Mouse (Mus musculus) midbrain, embryonic 16.5 days (tissue): ENCODE measurements at regions not wholly inside any gene's neighbourhood (a gene's known extent, or its start where the extent isn't known, plus 50 kb on each side); places are given as distances from the start of the nearest gene placed in this dataset.
"Not testable (repeated sequence)": the region's sequence is repeated elsewhere in the genome, so short reads cannot be mapped to it uniquely, and the experiment has no call there.

ENCODE experiments used
- ATAC-seq: fragments of 200-750 bp; cut with Nextera tagmentation; 2 replicates; pipeline ENCODE4 v1.8.0; 2017; ENCODE audit warnings: moderate TSS enrichment
- H3K27ac ChIP-seq: fragments of 300-500 bp; sonication (generic); 2 replicates; pipeline ENCODE4 v1.5.1; 2014; ENCODE audit warnings: mild to moderate bottlenecking, low read length, mixed read lengths
- H3K27me3 ChIP-seq: fragments of 300-500 bp; sonication (generic); 2 replicates; pipeline ENCODE4 v1.6.1; 2014; ENCODE audit warnings: low read depth, low read length, mixed read lengths; ENCODE audit not compliant: control insufficient read depth, insufficient read depth
- H3K36me3 ChIP-seq: fragments of 300-500 bp; sonication (generic); 2 replicates; pipeline ENCODE4 v1.6.1; 2014; ENCODE audit warnings: mild to moderate bottlenecking, low read length, moderate library complexity, mixed read lengths; ENCODE audit not compliant: control insufficient read depth, insufficient read depth
- H3K4me1 ChIP-seq: fragments of 300-500 bp; sonication (generic); 2 replicates; pipeline ENCODE4 v1.6.1; 2014; ENCODE audit warnings: mild to moderate bottlenecking, low read length, mixed read lengths; ENCODE audit not compliant: control insufficient read depth, insufficient read depth
- H3K4me2 ChIP-seq: fragments of 300-500 bp; sonication (generic); 2 replicates; pipeline ENCODE4 v1.6.1; 2014; ENCODE audit warnings: mild to moderate bottlenecking, low read length, mixed read lengths
- H3K4me3 ChIP-seq: fragments of 300-500 bp; sonication (generic); 2 replicates; pipeline ENCODE4 v1.5.1; 2014; ENCODE audit warnings: low read depth, mild to moderate bottlenecking, low read length, moderate library complexity, mixed read lengths
- H3K9ac ChIP-seq: fragments of 300-500 bp; sonication (generic); 2 replicates; pipeline ENCODE4 v1.6.1; 2014; ENCODE audit warnings: low read depth, low read length, mixed read lengths
- H3K9me3 ChIP-seq: fragments of 300-500 bp; sonication (generic); replicated peaks from 2 replicates; pipeline ENCODE4 v1.6.1; 2014; ENCODE audit warnings: mild to moderate bottlenecking, low read length, mixed read lengths; ENCODE audit not compliant: control insufficient read depth, poor library complexity, severe bottlenecking
- WGBS: fragments of 180-500 bp; shearing (Covaris S2); extraction: QIAGEN DNeasy Blood & Tissue Kit; methylation state at CpG from one replicate; pipeline ENCODE4 v1.1.7; 2014; 5-methylcytosine and 5-hydroxymethylcytosine counted together

- WGBS, result 96% methylated on average over 14 of the region's 14 CpGs
These were observed 156.1 kb downstream of the Akr1d1 start for GRCm38 (mm10) chr6:37686094-37686493.

GRCm38 (mm10) chr6:37688866-37689617 is 159.1 kb downstream of the Akr1d1 start:
- H3K4me3 ChIP-seq, result no peak overlapping the region

More at GRCm38 (mm10) chr6:37686094-37686493, 156.1 kb downstream of the Akr1d1 start:
- peaks cover 3% of the 10 kb centered on the region; the same call in 1 of the 2 replicates for H3K9me3 ChIP-seq
- no peaks in the 10 kb centered on the region for H3K27me3 ChIP-seq
- H3K27ac ChIP-seq, result no peak overlapping the region
- no peak overlapping the region for H3K4me2 ChIP-seq
- H3K4me3 ChIP-seq, result no peak overlapping the region
- H3K9ac ChIP-seq, result no peak overlapping the region
- H3K4me1 ChIP-seq, result no peaks in the 10 kb centered on the region
- H3K36me3 ChIP-seq, result no peaks in the 10 kb centered on the region
- no peak for ATAC-seq

GRCm38 (mm10) chr6:37689696-37690095 is 159.7 kb downstream of the Akr1d1 start:
- ATAC-seq, result no peak
- no peak overlapping the region for H3K27ac ChIP-seq

More at GRCm38 (mm10) chr6:37688866-37689617, 159.1 kb downstream of the Akr1d1 start:
- Histone ChIP-seq H3K4me1 (no peaks in the 10 kb centered on the region), H3K9ac (no peak overlapping the region), H3K4me2 (no peak overlapping the region), H3K9me3 (peaks cover 3% of the 10 kb centered on the region; the same call in 1 of the 2 replicates), H3K27ac (no peak overlapping the region), H3K27me3 (no peaks in the 10 kb centered on the region), H3K36me3 (no peaks in the 10 kb centered on the region)
- 41% methylated on average over 1 of the region's 1 CpGs for WGBS
- ATAC-seq, result no peak

GRCm38 (mm10) chr6:37691976-37692644 is 162.1 kb downstream of the Akr1d1 start:
- Histone ChIP-seq H3K9me3 (peaks cover under 1% of the 10 kb centered on the region; the same call in 1 of the 2 replicates), H3K4me1 (no peaks in the 10 kb centered on the region), H3K4me2 (no peak overlapping the region), H3K36me3 (no peaks in the 10 kb centered on the region), H3K27me3 (no peaks in the 10 kb centered on the region), H3K9ac (no peak overlapping the region), H3K4me3 (no peak overlapping the region), H3K27ac (no peak overlapping the region)
- WGBS, result 91% methylated on average over 7 of the region's 7 CpGs
- no peak for ATAC-seq

More at GRCm38 (mm10) chr6:37689696-37690095, 159.7 kb downstream of the Akr1d1 start:
- no peaks in the 10 kb centered on the region for H3K36me3 ChIP-seq
- no peaks in the 10 kb centered on the region for H3K4me1 ChIP-seq
- H3K27me3 ChIP-seq, result no peaks in the 10 kb centered on the region
- no peak overlapping the region for H3K4me2 ChIP-seq
- peaks cover 3% of the 10 kb centered on the region; the same call in 1 of the 2 replicates for H3K9me3 ChIP-seq
- no peak overlapping the region for H3K4me3 ChIP-seq
- H3K9ac ChIP-seq, result no peak overlapping the region

GRCm38 (mm10) chr6:37692758-37693157 is 162.8 kb downstream of the Akr1d1 start:
- Histone ChIP-seq H3K27me3 (no peaks in the 10 kb centered on the region), H3K9ac (no peak overlapping the region), H3K9me3 (no peaks in the 10 kb centered on the region; the same call in 1 of the 2 replicates), H3K4me2 (no peak overlapping the region), H3K27ac (no peak overlapping the region), H3K36me3 (no peaks in the 10 kb centered on the region), H3K4me3 (no peak overlapping the region), H3K4me1 (no peaks in the 10 kb centered on the region)
- no peak for ATAC-seq
- WGBS, result 74% methylated on average over 2 of the region's 2 CpGs

GRCm38 (mm10) chr6:37696074-37696473 is 166.1 kb downstream of the Akr1d1 start:
- Histone ChIP-seq H3K36me3 (no peaks in the 10 kb centered on the region), H3K27me3 (no peaks in the 10 kb centered on the region), H3K9me3 (no peaks in the 10 kb centered on the region), H3K4me1 (no peaks in the 10 kb centered on the region), H3K27ac (no peak overlapping the region), H3K4me3 (no peak overlapping the region), H3K9ac (no peak overlapping the region), H3K4me2 (no peak overlapping the region)
- ATAC-seq, result no peak

DNA sequence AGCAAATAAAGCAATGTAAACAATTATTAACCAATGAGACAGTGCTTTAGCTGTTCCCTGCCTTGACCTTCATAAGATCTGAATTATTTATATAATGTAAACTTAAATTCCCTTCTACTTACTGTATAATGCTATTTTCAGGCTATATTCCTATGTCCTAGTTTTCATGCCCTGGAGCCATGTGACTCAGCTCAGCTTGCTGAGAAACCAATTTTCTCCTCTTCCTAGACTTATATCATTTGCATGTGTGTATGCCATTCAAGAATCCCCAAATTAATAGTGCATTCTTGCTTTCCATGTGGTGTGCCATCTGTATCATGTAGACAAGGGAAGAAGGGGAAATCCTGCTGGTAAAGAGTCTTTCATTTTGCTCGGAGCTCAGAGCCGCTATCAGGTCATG is 166.7 kb upstream of the Trim24 start:
- 88% methylated on average over 2 of the region's 2 CpGs for WGBS
- Histone ChIP-seq H3K27ac (no peak overlapping the region), H3K4me2 (no peak overlapping the region), H3K4me1 (no peaks in the 10 kb centered on the region), H3K27me3 (no peaks in the 10 kb centered on the region), H3K9me3 (peaks cover 3% of the 10 kb centered on the region; the same call in 1 of the 2 replicates), H3K9ac (no peak overlapping the region), H3K4me3 (no peak overlapping the region), H3K36me3 (no peaks in the 10 kb centered on the region)
- ATAC-seq, result no peak

- H3K4me1 ChIP-seq, result no peaks in the 10 kb centered on the region
- no peak overlapping the region for H3K4me2 ChIP-seq
- H3K27ac ChIP-seq, result no peak overlapping the region
- no peaks in the 10 kb centered on the region for H3K36me3 ChIP-seq
- no peak overlapping the region for H3K9ac ChIP-seq
- ATAC-seq, result no peak
- no peak overlapping the region for H3K4me3 ChIP-seq
- H3K27me3 ChIP-seq, result no peaks in the 10 kb centered on the region
- WGBS, result 100% methylated on average over 1 of the region's 1 CpGs
- peaks cover 3% of the 10 kb centered on the region; the same call in 1 of the 2 replicates for H3K9me3 ChIP-seq
These were observed 164.9 kb upstream of the Trim24 start for GRCm38 (mm10) chr6:37705733-37706145.

GRCm38 (mm10) chr6:37707671-37708070 is 162.9 kb upstream of the Trim24 start:
- H3K4me1 ChIP-seq, H3K27me3 ChIP-seq, H3K36me3 ChIP-seq, H3K4me3 ChIP-seq, H3K27ac ChIP-seq, ATAC-seq, H3K9me3 ChIP-seq, H3K4me2 ChIP-seq, H3K9ac ChIP-seq: not testable (repeated sequence)
- WGBS, result 75% methylated on average over 1 of the region's 1 CpGs
